9 mouse cellular contexts compared by ENCODE assay signal in the genomic region with DNA sequence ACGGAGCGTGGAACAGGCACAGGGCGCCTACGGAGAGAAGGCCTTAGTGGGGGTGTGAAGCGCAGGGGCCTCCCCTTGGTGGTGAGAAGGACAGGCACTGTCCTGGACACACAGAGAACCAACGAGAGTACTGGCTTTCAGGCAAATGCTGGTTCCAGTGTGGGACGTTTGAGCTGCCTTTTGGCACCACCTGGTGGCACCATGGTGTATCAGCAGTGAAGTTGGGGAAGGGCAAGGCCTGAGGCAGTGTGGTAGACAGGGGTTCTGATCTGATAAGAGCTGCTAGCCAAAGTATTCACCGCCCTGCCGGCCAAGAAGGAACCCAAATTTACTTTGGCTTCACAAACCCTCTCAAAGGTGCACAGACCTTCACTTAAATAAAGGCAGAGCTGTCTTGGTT. TPM values are rescaled to one million over a fixed set of nuclear protein-coding genes. Genes with fewer than 3 reads are reported as not detected.
DNase-seq lines count a peak whose midpoint lies in the region; ATAC-seq and TF ChIP-seq lines count a peak whose summit lies in the region.
"Had no signal": no experiment of that assay in that cellular context is flagged by ENCODE, and none has a peak within 500 bp of the region (broad histone marks: within the 10 kb centered on the region; RNA-seq: fewer than 3 reads in every experiment).

No protein-coding gene starts in this region.

- no peaks in the 10 kb centered on the region for H3K9me3 ChIP-seq in hindbrain, postnatal 0 days (ENCODE audit: low read length)

- no peak overlapping the region for H3K4me2 ChIP-seq in hindbrain, postnatal 0 days (ENCODE audit: low read depth, low read length)

- peak; percentile 57 for ATAC-seq in frontal cortex, adult (ENCODE audit: low TSS enrichment)
- peak; percentile 29; the same call in 1 of the 2 replicates for ATAC-seq in hindbrain, postnatal 0 days
- ATAC-seq in megakaryocyte, adult 5-6 weeks (ENCODE audit: poor library complexity, severe bottlenecking) = peak; percentile 93

- DNase-seq in Muller cell, postnatal 12 days (ENCODE audit: inconsistent ontology term) = peak; percentile 68
- DNase-seq in cerebellum, adult 11-12 months = peak; percentile 87
- DNase-seq in hindbrain, postnatal 0 days (ENCODE audit: low spot score) = peak; percentile 86
- DNase-seq in left cerebral cortex, adult 2 months (ENCODE audit: extremely low spot score in 1 of 2, low spot score in 2 of 2) = peak; percentile 79 to 81
- DNase-seq in right cerebral cortex, postnatal 10 days (ENCODE audit: low spot score in 2 of 2) = peak; percentile 83 to 86
- peak; percentile 51 for DNase-seq in yolk sac, embryonic 10.5 days (ENCODE audit: low spot score)

- intact Hi-C loops in left cerebral cortex, adult 2 months (cut with DNase I) = loop anchor here (1.0 to 5.0 kb wide), 2 partner anchors 42 to 65 kb away; partner anchors contain the start of gene Tesc

- no peak overlapping the region for H3K4me3 ChIP-seq in hindbrain, postnatal 0 days (ENCODE audit: low read length)
- H3K4me3 ChIP-seq in left cerebral cortex, adult 2 months = no peak overlapping the region

- H3K27ac ChIP-seq in hindbrain, postnatal 0 days = no peak overlapping the region
- no peak overlapping the region for H3K27ac ChIP-seq in left cerebral cortex, adult 2 months
- H3K27ac ChIP-seq: macrophage had no signal

- peak; percentile 97 for TF ChIP-seq CTCF in hindbrain, postnatal 0 days (IDR thresholded peaks at IDR 0.05; ENCODE audit: low read depth)
- peak; percentile 92 for TF ChIP-seq CTCF in left cerebral cortex, adult 2 months (IDR thresholded peaks at IDR 0.05)

- peaks cover 15% of the 10 kb centered on the region; the same call in 1 of the 2 replicates for H3K36me3 ChIP-seq in hindbrain, postnatal 0 days (ENCODE audit: insufficient read depth, low read length)

- H3K9ac ChIP-seq in hindbrain, postnatal 0 days (replicated peaks; ENCODE audit: low read length) = 0 out of 2 replicates have a peak overlapping the region, but pooled peaks have one; percentile 17

- H3K27me3 ChIP-seq in hindbrain, postnatal 0 days (ENCODE audit: insufficient read depth, low read length) = no peaks in the 10 kb centered on the region

- WGBS in hindbrain, postnatal 0 days = 36% methylated on average over 9 of the region's 9 CpGs

- peaks cover 22% of the 10 kb centered on the region for H3K4me1 ChIP-seq in hindbrain, postnatal 0 days (ENCODE audit: insufficient read depth, low read length)

RNA-seq across cellular contexts. Expression of gene Tesc, which starts 41.8 kb away (rescaled TPM):
- 1.4 and 3.8 TPM in 2 replicates for total RNA-seq in hindbrain, postnatal 0 days (2014; rRNA removed)
- 6.9 and 7.5 TPM in 2 replicates for polyA plus RNA-seq in hindbrain, postnatal 0 days (2015; fragmentation: Nextera tagmentation; extraction: Ambion mirVana)
- 10 to 100 TPM; 82.0 to 87.3 TPM for total RNA-seq in left cerebral cortex, adult 2 months (2021)
- 1.8 and 4.2 TPM in 2 replicates for total RNA-seq in megakaryocyte, adult 5-6 weeks (2015)
- 2.2 and 2.4 TPM in 2 replicates for total RNA-seq in megakaryocyte, adult 5-6 weeks (2017)
- polyA plus RNA-seq: macrophage had no signal

Comparison
In these comparisons a context has a peak if more than half of its experiments do, and no peak if none do; other contexts are left out.
1. ATAC-seq: peak in every context shown above with its lines; median percentile 93 in megakaryocyte, adult 5-6 weeks; 57 in frontal cortex, adult; 29 in hindbrain, postnatal 0 days.
2. RNA of gene Tesc, which starts 41.8 kb away (total RNA-seq): 82.0 to 87.3 TPM in left cerebral cortex, adult 2 months; 1.4 to 3.8 TPM in hindbrain, postnatal 0 days and 1.8 to 4.2 TPM in megakaryocyte, adult 5-6 weeks; every median in the first group is over 10 times any median in the second.
3. Peak in every context shown above with its lines, with median percentiles within 50 percentile points of each other: DNase-seq.